Mouse (Mus musculus) urinary bladder, postnatal 25 days (tissue): ENCODE results near the gene 2010111I01Rik.
"Not testable (repeated sequence)": the region's sequence is repeated elsewhere in the genome, so short reads cannot be mapped to it uniquely, and the experiment has no call there.

Source experiments
- DNase-seq: peaks from one replicate; pipeline ENCODE4 v3.0.0; 2022; ENCODE audit warnings: low spot score

Gene 2010111I01Rik

GRCm38 (mm10) chr13:63080823-63081222 is 116.1 kb downstream of the 2010111I01Rik start:
- DNase-seq: no peak

GRCm38 (mm10) chr13:63082555-63083136 is 118.0 kb downstream of the 2010111I01Rik start:
- DNase-seq: no peak

- not testable (repeated sequence) for DNase-seq
Measured at GRCm38 (mm10) chr13:63083139-63083538, 118.4 kb downstream of the 2010111I01Rik start.

- no peak for DNase-seq
Measured at GRCm38 (mm10) chr13:63083663-63084062, 119.0 kb downstream of the 2010111I01Rik start.

GRCm38 (mm10) chr13:63087865-63088683 is 123.4 kb downstream of the 2010111I01Rik start:
- DNase-seq: no peak

GRCm38 (mm10) chr13:63089513-63089912 is 124.8 kb downstream of the 2010111I01Rik start:
- no peak for DNase-seq

GRCm38 (mm10) chr13:63091246-63091645 is 126.6 kb downstream of the 2010111I01Rik start:
- DNase-seq: no peak

- no peak for DNase-seq
Measured at GRCm38 (mm10) chr13:63092299-63092698, 127.6 kb downstream of the 2010111I01Rik start.

- DNase-seq: no peak
Measured at GRCm38 (mm10) chr13:63092874-63093273, 128.2 kb downstream of the 2010111I01Rik start.

GRCm38 (mm10) chr13:63093636-63094035 is 128.9 kb downstream of the 2010111I01Rik start:
- DNase-seq: no peak

GRCm38 (mm10) chr13:63094317-63095131 is 129.8 kb downstream of the 2010111I01Rik start:
- DNase-seq: no peak

- no peak for DNase-seq
Measured at GRCm38 (mm10) chr13:63096764-63097163, 132.1 kb downstream of the 2010111I01Rik start.

GRCm38 (mm10) chr13:63097440-63097930 is 132.8 kb downstream of the 2010111I01Rik start:
- no peak for DNase-seq

GRCm38 (mm10) chr13:63101761-63102160 is 137.1 kb downstream of the 2010111I01Rik start:
- no peak for DNase-seq

- no peak for DNase-seq
Measured at GRCm38 (mm10) chr13:63102848-63103585, 138.3 kb downstream of the 2010111I01Rik start.

GRCm38 (mm10) chr13:63106574-63106973 is 141.9 kb downstream of the 2010111I01Rik start:
- no peak for DNase-seq

GRCm38 (mm10) chr13:63108601-63109000 is 143.9 kb downstream of the 2010111I01Rik start:
- DNase-seq: no peak

GRCm38 (mm10) chr13:63111297-63112042 is 146.8 kb downstream of the 2010111I01Rik start:
- no peak for DNase-seq

- no peak for DNase-seq
Measured at GRCm38 (mm10) chr13:63112043-63112597, 147.4 kb downstream of the 2010111I01Rik start.

- DNase-seq: no peak
Measured at GRCm38 (mm10) chr13:63112598-63113372, 148.1 kb downstream of the 2010111I01Rik start.
